Mouse (Mus musculus): ENCODE results near the gene Cacna2d3. TPM values are rescaled to one million over a fixed set of nuclear protein-coding genes. Genes with fewer than 3 reads are reported as not detected.

The Cacna2d3 gene
- polyA plus RNA-seq, 1 experiment from 2014 or later = 1.3 TPM

DNA sequence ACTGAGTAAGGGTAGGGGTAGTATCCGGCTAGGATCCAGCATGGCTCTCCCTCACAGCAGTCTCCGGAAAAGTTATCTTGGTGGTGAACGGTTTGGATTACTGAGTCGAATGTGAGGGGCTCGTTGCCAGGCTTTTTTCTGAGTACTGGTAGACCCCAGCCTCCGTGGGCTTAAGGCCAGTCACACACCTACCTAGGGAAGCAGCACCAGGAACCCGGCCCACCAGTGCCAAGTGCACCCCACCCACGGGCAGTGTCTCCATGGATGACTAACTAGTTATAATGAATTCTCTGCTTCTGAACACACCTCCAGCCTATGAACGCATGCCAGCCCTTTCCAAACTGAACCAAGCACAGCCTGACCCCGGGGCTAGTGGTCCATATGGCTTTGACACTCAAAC lies 1.6 kb upstream of the Cacna2d3 start:
- Histone ChIP-seq H3K4me3 (ENCODE audit: control insufficient read depth in 1 of 2, insufficient read depth in 1 of 2, low read depth in 1 of 2, low read length in 2 of 2) (peak overlapping the region; percentile 46 to 73; a peak in 3 of 4 replicates), H3K9ac (ENCODE audit: low read length) (no peak overlapping the region), H3K4me1 (ENCODE audit: control insufficient read depth in 2 of 2, insufficient read depth in 2 of 2, low read length in 2 of 2) (peaks cover 0 to 10% of the 10 kb centered on the region in 2 experiments; a peak in 3 of 4 replicates), H3K27me3 (ENCODE audit: control insufficient read depth, insufficient read depth, low read length) (peaks cover 86% of the 10 kb centered on the region), H3K27ac (replicated peaks in 1 of 2; ENCODE audit: control insufficient read depth in 1 of 2, insufficient read depth in 1 of 2, low read depth in 2 of 2, low read length in 2 of 2) (no peak overlapping the region), H3K4me2 (ENCODE audit: low read length) (peak overlapping the region; percentile 100), H3K9me3 (ENCODE audit: control insufficient read depth, low read length) (no peaks in the 10 kb centered on the region), H3K36me3 (ENCODE audit: control insufficient read depth, insufficient read depth, low read length) (no peaks in the 10 kb centered on the region)
- WGBS = 11% methylated on average over 10 of the region's 10 CpGs
- ATAC-seq (ENCODE audit: insufficient number of reproducible peaks, insufficient read depth, low FRiP score, low read depth) = no peak

DNA sequence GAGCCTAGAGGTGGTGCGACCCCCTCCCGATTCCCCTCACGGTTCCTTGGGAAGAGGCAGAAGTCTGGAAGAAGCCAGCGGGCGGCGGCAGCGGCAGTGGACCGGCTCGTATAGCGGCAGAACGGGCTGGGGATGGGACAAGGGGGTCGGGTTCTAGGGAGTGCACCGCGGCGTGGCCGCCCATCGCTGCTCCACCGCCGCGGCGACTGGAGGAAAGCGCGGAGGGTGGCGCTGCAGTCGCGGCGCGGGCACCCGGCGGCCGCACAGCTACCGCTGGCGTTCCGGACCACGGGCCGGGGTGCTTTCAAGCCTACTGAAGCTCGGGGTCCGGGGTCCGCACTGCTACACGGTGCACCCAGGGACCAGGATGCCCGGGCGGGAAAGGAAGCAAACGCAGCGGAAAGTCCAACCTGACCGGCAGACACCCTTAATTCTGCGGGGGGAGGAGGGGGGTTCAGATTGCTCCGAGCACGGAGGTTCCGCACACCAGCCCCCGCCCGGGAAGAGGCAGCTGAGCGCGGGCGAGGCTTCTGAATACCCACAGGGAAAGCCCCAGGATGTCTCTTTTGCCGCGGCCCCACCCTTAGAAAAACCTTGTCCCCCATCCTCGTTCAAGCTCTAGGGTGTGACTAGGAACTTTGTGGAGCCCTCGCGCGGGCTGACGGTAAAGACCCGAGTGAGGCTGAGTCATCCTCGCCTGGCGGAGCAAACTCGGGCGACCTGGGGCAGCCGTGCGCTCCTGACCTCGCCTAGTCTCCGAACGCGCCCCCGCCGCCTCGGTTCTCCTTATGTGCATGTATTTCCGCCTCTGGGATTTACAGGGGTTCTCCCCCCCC lies 940 bp upstream of the Cacna2d3 start:
- Histone ChIP-seq H3K4me3 (ENCODE audit: control insufficient read depth in 1 of 2, insufficient read depth in 1 of 2, low read depth in 1 of 2, low read length in 2 of 2) (peak overlapping the region; percentile 46 to 73), H3K27ac (replicated peaks in 1 of 2; ENCODE audit: control insufficient read depth in 1 of 2, insufficient read depth in 1 of 2, low read depth in 2 of 2, low read length in 2 of 2) (no peak overlapping the region), H3K36me3 (ENCODE audit: control insufficient read depth, insufficient read depth, low read length) (no peaks in the 10 kb centered on the region), H3K27me3 (ENCODE audit: control insufficient read depth, insufficient read depth, low read length) (peaks cover 89% of the 10 kb centered on the region), H3K4me2 (ENCODE audit: low read length) (peak overlapping the region; percentile 100), H3K9ac (ENCODE audit: low read length) (peak overlapping the region; percentile 64), H3K9me3 (ENCODE audit: control insufficient read depth, low read length) (no peaks in the 10 kb centered on the region), H3K4me1 (ENCODE audit: control insufficient read depth in 2 of 2, insufficient read depth in 2 of 2, low read length in 2 of 2) (peaks cover 0 to 10% of the 10 kb centered on the region in 2 experiments; a peak in 3 of 4 replicates)
- under 1% methylated on average over 76 of the region's 76 CpGs for WGBS
- ATAC-seq (ENCODE audit: insufficient number of reproducible peaks, insufficient read depth, low FRiP score, low read depth) = no peak

DNA sequence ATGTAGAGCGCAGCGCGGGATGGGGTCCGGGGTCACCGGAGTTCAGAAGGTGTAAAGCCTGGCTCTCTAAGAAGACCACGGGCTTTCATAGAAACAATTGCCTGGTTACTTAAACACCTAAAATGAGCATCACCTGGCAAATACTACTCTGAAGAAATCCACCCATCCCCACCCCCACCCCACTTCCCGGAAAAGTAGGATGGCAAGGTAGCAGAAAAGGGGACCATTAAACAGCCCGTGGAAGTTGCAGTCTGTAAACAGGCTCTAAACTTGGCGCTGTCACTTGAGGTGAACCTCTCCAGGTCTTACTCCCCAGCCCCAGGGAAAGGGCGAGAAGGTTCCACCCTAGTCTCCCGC lies 555 bp downstream of the Cacna2d3 start:
- Histone ChIP-seq H3K27ac (replicated peaks in 1 of 2; ENCODE audit: control insufficient read depth in 1 of 2, insufficient read depth in 1 of 2, low read depth in 2 of 2, low read length in 2 of 2) (no peak overlapping the region), H3K36me3 (ENCODE audit: control insufficient read depth, insufficient read depth, low read length) (no peaks in the 10 kb centered on the region), H3K9ac (ENCODE audit: low read length) (peak overlapping the region; percentile 64), H3K4me3 (ENCODE audit: control insufficient read depth in 1 of 2, insufficient read depth in 1 of 2, low read depth in 1 of 2, low read length in 2 of 2) (peak overlapping the region; percentile 53 to 73), H3K4me1 (ENCODE audit: control insufficient read depth in 2 of 2, insufficient read depth in 2 of 2, low read length in 2 of 2) (peaks cover 0 to 10% of the 10 kb centered on the region in 2 experiments; a peak in 3 of 4 replicates), H3K4me2 (ENCODE audit: low read length) (peak overlapping the region; percentile 100), H3K9me3 (ENCODE audit: control insufficient read depth, low read length) (no peaks in the 10 kb centered on the region), H3K27me3 (ENCODE audit: control insufficient read depth, insufficient read depth, low read length) (peaks cover 87% of the 10 kb centered on the region)
- under 1% methylated on average over 11 of the region's 11 CpGs for WGBS
- no peak for ATAC-seq (ENCODE audit: insufficient number of reproducible peaks, insufficient read depth, low FRiP score, low read depth)

DNA sequence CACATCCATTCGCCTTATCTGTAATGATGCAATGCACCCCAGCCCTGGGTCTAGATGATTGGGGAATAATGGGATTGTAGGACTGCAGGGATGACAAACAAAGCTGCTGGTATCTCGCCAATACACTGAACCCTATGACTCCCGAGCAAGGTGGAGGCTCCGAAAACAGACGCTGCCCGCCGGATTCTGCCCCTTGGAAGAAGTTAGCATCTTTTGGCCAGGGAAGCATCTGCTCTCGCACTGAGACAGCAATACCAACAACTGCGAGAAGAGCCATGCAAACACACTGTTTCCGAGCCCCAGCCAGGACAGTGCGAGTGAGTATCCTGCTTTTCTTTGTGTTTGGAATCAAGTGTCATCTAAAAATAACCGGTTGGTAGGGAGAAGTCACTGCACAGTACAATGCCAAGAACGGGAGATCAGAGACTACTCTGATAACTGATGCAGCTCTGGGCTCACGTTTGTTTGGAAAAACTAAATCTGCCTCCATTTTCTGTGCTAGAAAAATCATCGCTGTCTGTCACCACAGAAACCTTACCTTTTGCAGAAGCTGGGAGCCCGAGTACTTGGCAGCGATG lies 1.2 kb downstream of the Cacna2d3 start:
- Histone ChIP-seq H3K9me3 (ENCODE audit: control insufficient read depth, low read length) (no peaks in the 10 kb centered on the region), H3K9ac (ENCODE audit: low read length) (no peak overlapping the region), H3K27ac (replicated peaks in 1 of 2; ENCODE audit: control insufficient read depth in 1 of 2, insufficient read depth in 1 of 2, low read depth in 2 of 2, low read length in 2 of 2) (no peak overlapping the region), H3K36me3 (ENCODE audit: control insufficient read depth, insufficient read depth, low read length) (no peaks in the 10 kb centered on the region), H3K27me3 (ENCODE audit: control insufficient read depth, insufficient read depth, low read length) (peaks cover 80% of the 10 kb centered on the region), H3K4me3 (ENCODE audit: control insufficient read depth in 1 of 2, insufficient read depth in 1 of 2, low read depth in 1 of 2, low read length in 2 of 2) (peak overlapping the region in 1 of 2 experiments; percentile 73; a peak in 1 of 4 replicates), H3K4me1 (ENCODE audit: control insufficient read depth in 2 of 2, insufficient read depth in 2 of 2, low read length in 2 of 2) (peaks cover 0 to 10% of the 10 kb centered on the region in 2 experiments; a peak in 3 of 4 replicates), H3K4me2 (ENCODE audit: low read length) (peak overlapping the region; percentile 100)
- WGBS = 3% methylated on average over 17 of the region's 17 CpGs
- no peak for ATAC-seq (ENCODE audit: insufficient number of reproducible peaks, insufficient read depth, low FRiP score, low read depth)

DNA sequence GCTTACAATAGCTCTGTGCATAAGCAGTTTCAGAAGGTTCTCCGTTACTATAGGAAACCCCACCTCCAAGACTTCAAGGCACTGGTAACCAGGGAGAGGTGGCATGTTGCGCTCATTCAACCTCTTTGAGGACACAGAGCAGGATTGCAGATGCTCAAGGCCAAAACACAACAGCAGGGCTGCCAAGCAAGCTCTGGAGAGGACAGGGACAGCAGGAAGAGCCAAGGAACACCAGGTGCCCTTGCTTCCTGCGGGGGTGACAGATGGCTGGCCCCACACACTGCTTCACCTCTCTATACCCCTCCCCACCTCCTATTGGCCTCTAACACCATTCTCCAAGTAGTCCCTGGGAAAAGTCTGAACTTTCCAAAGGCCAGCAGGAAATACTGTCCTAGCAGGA lies 9.0 kb downstream of the Cacna2d3 start:
- Histone ChIP-seq H3K9me3 (ENCODE audit: control insufficient read depth, low read length) (no peaks in the 10 kb centered on the region), H3K4me3 (ENCODE audit: control insufficient read depth in 1 of 2, insufficient read depth in 1 of 2, low read depth in 1 of 2, low read length in 2 of 2) (no peak overlapping the region), H3K27ac (replicated peaks in 1 of 2; ENCODE audit: control insufficient read depth in 1 of 2, insufficient read depth in 1 of 2, low read depth in 2 of 2, low read length in 2 of 2) (no peak overlapping the region), H3K4me1 (ENCODE audit: control insufficient read depth in 2 of 2, insufficient read depth in 2 of 2, low read length in 2 of 2) (peaks cover 0 to 3% of the 10 kb centered on the region in 2 experiments; a peak in 1 of 4 replicates), H3K27me3 (ENCODE audit: control insufficient read depth, insufficient read depth, low read length) (peaks cover 17% of the 10 kb centered on the region; the same call in 1 of the 2 replicates), H3K9ac (ENCODE audit: low read length) (no peak overlapping the region), H3K4me2 (ENCODE audit: low read length) (no peak overlapping the region), H3K36me3 (ENCODE audit: control insufficient read depth, insufficient read depth, low read length) (no peaks in the 10 kb centered on the region)
- ATAC-seq (ENCODE audit: insufficient number of reproducible peaks, insufficient read depth, low FRiP score, low read depth) = no peak
- WGBS = 68% methylated on average over 3 of the region's 3 CpGs

DNA sequence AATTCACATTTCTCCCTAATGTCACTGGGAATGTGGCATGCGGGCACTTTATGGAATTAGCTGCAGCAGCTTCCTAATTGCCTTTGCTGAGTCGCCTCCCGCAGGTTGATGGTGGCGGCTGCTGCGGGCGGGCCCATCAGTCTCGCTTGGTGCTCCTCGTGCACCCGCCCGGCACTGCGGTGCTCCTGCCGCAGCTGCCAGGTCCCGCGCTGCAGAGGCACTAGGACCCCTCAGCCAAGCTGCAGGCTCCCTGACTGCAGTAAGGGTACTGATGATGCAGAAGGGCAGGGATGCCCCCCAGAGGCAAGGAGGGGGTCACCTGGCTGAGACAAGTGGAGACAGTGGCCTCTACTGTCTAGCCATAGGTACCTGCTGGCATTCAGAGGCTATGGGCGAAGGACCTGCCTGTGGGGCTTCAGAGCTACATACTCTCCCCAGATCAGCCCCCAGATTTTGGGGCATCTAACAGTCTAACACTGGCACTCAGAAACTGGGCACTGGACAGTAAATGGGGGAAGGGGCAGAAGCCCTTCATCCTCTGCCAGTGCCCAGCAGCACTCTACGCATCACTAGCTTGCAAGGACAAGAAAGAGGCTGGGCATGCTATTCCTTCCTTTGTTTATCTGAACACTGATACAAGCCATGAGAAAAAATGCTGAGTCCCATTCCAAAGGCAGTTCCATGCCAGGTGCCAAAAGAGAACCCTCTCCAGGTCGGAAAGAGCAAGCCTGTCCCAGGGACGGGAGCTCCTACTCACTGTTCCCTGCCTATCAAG lies 13.9 kb downstream of the Cacna2d3 start:
- H3K27ac ChIP-seq (replicated peaks in 1 of 2; ENCODE audit: control insufficient read depth in 1 of 2, insufficient read depth in 1 of 2, low read depth in 2 of 2, low read length in 2 of 2) = no peak overlapping the region
- H3K9me3 ChIP-seq (ENCODE audit: control insufficient read depth, low read length) = no peaks in the 10 kb centered on the region
- 27% methylated on average over 18 of the region's 18 CpGs for WGBS
- no peak overlapping the region for H3K4me3 ChIP-seq (ENCODE audit: control insufficient read depth in 1 of 2, insufficient read depth in 1 of 2, low read depth in 1 of 2, low read length in 2 of 2)
- H3K9ac ChIP-seq (ENCODE audit: low read length) = no peak overlapping the region
- H3K4me1 ChIP-seq (ENCODE audit: control insufficient read depth in 2 of 2, insufficient read depth in 2 of 2, low read length in 2 of 2) = peaks cover 0 to 4% of the 10 kb centered on the region in 2 experiments; a peak in 1 of 4 replicates
- no peaks in the 10 kb centered on the region for H3K36me3 ChIP-seq (ENCODE audit: control insufficient read depth, insufficient read depth, low read length)
- no peak for ATAC-seq (ENCODE audit: insufficient number of reproducible peaks, insufficient read depth, low FRiP score, low read depth)
- no peak overlapping the region for H3K4me2 ChIP-seq (ENCODE audit: low read length)
- H3K27me3 ChIP-seq (ENCODE audit: control insufficient read depth, insufficient read depth, low read length) = peaks cover 13% of the 10 kb centered on the region; the same call in 1 of the 2 replicates

DNA sequence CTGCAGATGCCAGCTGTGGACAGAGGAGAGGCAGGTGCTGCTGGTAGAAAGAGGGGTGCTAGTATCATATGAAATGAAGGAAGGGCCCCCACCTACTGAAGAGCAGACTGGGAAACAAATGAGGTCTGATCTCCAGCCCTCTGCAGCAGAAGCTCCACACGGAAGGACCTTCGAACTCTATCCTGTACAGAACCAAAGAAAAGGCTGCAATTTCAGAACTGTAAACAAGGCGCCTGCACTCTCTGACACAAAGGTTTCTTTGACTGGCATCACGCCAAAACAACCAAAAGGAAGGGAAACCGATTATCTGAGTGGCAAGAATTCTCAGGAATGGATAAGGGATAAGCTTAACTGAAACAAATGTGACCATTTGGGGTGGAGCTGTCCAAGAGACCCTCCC lies 18.9 kb downstream of the Cacna2d3 start:
- Histone ChIP-seq H3K27me3 (ENCODE audit: control insufficient read depth, insufficient read depth, low read length) (peaks cover 9% of the 10 kb centered on the region; the same call in 1 of the 2 replicates), H3K4me2 (ENCODE audit: low read length) (no peak overlapping the region), H3K27ac (replicated peaks in 1 of 2; ENCODE audit: control insufficient read depth in 1 of 2, insufficient read depth in 1 of 2, low read depth in 2 of 2, low read length in 2 of 2) (no peak overlapping the region), H3K4me1 (ENCODE audit: control insufficient read depth in 2 of 2, insufficient read depth in 2 of 2, low read length in 2 of 2) (peaks cover 0 to 3% of the 10 kb centered on the region in 2 experiments; a peak in 1 of 4 replicates), H3K9ac (ENCODE audit: low read length) (no peak overlapping the region), H3K4me3 (ENCODE audit: control insufficient read depth in 1 of 2, insufficient read depth in 1 of 2, low read depth in 1 of 2, low read length in 2 of 2) (no peak overlapping the region), H3K9me3 (ENCODE audit: control insufficient read depth, low read length) (no peaks in the 10 kb centered on the region), H3K36me3 (ENCODE audit: control insufficient read depth, insufficient read depth, low read length) (no peaks in the 10 kb centered on the region)
- no peak for ATAC-seq (ENCODE audit: insufficient number of reproducible peaks, insufficient read depth, low FRiP score, low read depth)
- WGBS = 40% methylated on average over 5 of the region's 5 CpGs
